Mouse (Mus musculus): ENCODE results near the gene Mef2d.

Gene Mef2d

DNA sequence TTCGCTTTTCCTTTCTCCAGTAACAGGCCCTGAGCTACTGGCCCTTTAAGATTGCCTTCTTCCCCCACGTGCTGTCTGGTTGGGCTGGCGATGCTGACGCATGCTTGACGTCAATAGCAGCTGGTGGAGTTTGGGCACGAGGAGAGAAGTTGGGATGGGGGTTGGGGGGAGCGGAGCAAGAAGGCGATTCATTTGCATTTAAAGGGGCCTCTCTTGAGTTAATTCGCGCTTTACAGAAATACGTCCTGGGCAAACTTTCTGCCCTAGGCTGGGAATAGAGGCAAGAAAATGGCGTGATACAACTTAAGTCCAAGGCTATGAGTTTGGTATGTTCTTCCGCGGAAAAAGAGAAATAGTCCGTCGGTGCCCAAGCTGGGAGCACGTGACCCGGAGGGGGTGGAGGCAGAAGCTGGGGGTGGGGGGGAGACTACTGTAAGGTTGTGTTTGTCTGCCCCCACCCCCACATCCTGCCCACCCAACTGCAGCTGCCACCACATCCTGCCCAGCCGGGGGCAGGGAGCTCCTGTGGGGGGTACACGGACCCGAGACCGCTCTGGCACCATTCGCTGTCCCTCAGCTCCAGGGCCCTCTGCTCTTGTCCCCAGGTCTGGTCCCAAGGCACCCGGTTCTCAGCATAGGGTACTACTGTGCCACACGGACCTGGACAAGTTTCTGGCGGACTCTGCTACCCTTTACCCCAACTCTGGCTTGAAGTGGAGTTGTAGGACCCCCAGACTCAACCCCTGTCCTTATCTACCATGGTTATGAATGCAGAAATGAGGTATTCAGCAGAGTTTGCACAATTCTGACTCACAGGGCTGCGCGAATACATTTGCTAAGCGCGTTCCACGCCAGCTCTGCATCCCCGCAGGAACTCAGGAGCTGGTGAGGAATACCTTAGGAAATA, 3.6 kb upstream of the Mef2d start:
- DNase-seq, result peak; percentile 96

DNA sequence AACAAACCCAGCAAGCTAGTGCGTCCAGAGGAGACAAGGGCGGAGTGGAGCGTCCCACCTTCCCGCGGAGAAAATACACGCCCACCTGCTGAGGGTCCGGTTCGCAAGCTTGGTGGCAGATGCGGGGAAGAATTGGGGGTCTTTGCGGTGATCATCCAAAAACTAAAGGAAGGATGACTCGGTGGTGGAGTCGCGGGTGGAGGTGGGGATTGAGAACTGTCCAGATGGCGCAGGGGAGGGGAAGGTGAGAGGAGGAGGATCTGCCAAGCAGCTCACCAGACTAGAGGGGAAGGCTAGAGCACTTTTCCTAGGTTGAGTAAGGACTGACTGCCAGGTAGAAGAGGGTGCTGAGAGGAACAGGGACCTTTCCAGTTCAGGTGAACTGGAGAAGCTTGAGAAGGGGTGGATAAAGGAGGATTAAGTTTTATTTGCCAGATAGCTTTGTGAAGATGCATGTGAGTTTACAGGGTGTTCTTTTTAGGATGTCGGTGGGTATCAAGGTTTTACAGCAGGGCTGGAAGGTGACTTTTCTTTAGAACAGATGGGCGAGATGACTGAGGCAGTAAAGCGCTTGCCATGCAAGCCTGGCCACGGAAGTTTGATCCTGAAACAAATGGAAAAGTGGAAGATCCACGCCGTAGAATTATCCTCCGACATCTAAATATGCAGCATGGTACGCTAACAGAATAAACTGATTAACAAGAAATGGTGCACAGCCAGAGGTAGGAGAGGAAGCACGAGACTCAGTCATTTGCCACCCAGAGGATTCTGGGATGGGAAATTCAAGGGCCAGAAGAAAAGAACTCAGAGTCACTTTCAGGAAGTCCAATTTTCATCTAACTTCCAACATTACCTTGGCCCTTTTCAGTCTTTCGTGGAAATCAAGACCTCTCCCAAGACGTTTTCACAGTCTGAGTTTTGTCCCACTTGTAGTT, 2.7 kb upstream of the Mef2d start:
- DNase-seq, result no peak

DNA sequence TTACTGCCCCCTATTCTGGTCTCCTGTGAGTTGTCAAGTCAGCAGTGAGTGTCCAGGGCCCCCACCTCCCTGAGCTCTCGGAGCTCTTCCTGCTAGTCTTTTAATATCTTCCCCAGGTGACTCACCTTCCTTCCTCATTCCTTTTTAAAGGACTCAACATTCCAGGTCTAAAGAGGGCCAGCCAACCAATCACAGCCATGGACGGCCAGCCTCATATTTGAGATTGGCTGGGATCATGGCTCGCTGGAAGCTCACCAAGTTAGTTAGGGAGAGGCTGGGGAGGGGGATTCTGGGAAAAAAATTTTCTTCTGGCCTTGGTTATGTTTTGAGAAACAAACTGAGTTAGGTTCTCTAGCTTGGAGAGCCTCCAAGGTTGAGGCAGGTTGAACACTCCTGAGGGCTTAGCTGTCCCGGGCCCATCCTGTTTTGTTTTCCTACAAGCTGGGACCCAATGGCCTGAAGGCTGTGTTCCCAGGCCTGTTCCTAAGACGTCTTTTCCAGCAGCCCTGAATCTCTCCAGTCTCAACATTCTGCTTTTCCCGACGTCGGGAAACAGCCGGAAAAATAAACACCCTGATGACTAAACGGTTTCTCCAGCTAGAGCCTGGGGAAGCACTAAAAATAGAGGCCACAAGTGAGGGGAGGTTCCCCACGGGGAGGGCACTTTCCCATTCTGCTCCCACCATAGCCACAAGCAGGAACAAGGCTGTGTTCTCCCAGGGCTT, 1.8 kb upstream of the Mef2d start:
- DNase-seq, result no peak

DNA sequence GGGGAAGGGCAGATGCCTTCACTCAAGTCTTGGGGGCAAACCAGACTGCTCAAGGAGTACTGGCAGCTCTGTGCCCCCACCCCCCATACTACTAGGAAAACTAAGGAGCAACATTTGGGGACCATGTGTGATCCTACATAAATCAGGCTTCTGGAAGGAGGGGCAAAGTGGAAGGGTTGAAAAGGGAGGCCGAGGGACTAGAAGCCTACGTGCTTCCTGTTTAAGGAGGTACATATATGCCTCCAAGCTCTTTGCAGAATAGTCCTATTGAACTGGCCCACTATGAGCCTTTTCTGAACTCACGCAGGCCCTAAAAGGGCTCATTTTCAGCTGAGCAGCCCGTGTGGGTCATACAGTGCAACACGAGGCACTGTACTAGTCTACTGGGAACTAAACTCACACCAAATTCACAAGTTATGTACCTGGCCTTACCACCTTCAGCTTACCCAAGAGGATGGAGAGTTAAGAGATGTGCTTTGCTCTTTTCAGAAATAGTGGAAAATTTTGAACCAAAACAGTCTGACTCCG, 1.2 kb upstream of the Mef2d start:
- DNase-seq, result no peak

DNA sequence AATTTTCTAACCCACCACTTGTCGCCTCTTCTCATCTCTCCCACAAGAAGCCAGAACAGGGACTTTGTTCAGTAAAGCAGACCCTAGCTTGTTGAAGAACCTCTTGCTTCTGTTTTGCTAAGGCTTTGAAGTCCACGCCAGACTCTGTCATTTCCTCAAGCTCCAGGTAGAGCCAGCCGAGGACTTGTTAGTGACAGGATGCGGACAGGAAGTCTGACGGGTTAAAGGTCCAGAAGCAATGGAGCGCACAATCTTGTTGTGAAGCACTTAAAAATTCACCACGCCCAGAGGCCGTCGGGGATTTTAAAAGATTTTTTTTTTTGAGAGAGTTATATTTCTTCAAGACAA, 759 bp upstream of the Mef2d start:
- peak; percentile 44 for DNase-seq

DNA sequence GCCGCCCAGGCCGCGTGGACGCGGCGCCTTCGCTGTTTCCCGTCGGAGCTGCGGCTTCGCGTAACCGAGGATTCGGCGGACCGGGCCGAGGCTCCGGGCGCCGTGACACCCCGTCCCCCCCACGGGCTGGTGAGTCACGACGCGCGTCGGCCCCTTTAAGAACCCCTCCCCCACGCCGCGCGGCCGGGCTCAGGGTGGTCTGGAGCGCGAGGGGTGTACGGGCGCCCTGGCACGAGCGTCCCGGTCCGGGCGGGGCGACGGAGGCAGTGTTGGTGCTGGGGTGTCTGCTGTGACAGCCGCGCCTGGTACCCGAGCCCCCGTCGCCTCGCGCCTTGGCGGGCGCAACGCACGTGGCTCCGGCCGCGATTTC, 359 bp downstream of the Mef2d start:
- DNase-seq, result no peak

DNA sequence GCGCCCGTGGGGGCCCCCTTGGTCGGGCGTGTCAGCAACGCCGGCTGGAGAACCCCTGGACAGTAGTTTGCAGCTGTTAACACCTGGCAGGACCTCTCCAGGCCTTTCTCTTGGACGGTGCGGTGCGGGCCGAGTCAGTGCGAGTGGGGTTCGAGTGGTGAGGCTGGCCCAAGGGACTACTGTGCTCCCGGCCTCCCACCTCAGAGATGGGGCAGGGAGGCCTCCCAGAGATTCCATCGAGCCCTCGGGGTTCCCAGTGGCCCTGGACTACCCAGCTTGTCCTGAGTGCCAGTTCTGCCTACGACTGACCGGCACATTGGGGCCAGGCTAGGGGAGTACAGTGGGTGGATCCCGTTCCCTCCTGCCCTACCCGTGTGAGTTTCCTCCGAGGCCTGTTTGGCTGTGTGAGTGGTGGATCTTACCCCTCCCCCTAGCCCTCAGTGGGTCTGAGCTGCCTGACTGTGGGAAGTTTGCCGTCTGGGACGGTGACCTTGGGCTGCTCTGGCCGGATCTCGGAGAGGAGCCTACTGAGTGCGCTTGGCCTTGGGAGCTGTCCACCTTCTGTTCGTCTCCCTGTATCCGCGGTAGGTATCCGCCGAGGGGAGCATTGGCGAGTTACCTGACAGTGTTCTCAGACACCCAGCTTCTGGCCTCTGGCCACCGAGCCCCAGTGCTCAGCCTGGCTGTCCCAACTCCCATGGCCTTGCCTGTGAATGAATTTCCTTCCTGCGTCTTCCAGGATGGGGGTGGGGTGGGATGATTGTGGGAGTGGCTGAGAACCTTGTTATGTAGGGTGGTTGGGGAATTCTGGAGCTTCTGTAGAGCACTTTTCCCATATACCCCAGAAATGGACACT, 972 bp downstream of the Mef2d start:
- peak; percentile 65 for DNase-seq

DNA sequence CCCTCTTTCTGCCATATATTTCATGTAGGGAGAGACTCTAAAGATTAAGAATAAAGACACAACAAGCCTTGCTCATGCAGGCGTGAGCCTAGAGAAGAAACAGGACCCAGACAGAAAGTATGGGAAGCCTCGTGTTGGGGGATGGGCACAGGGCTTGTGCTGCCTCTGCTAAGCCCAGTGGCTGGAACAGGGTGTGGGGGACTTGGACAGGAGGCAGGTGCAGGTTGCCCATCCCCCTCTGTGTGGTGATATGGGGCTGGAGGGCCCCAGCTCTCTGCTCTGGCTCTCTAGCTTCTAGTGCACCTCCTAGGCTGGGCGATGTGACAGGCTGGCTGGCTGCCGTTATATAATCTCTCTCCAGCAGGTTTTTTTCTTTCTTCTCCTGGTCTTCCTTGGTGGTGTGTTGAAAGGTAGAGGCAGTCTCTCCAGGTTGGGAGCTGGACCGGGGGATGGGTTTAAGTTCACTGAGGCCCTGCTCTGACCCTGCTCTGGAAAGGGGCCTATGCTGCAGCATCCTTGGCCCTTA, 1.9 kb downstream of the Mef2d start:
- DNase-seq, result peak; percentile 56

DNA sequence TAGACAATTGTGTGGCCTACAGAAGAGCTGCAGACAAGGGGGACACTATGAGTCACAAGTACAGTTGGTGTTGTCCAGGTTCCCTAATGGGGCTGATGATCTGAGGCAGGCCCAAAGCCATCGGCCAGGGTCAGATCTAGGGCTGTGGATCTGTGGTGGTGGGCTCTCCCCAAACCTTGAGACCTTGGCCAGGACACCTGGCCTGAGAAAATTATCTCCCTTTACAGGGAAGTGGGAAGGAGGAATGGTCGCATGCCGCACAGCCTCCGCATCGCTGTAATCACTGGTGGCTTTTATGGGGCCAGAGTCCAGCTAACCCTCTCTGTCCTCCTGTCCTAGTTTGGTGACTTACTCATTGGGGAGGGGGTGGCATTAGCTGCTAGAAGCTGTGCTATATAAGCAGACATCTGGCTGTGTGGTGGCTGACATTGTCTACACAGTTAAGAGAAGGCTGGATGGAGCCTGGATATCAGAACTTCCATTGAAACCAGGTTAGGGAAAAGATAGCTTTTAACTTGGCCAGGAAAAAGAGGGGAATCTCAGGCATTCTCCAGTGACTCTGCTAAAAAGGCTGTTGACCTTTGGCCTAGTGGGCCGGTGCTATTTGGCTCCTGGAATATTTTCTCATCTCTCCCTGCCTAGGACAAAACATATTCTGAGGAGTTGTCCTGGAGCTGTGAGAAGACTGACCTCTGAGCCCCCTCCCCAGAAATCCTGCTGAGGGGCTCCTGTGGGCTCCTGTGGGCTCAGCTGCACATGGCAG, 2.7 kb downstream of the Mef2d start:
- no peak for DNase-seq

DNA sequence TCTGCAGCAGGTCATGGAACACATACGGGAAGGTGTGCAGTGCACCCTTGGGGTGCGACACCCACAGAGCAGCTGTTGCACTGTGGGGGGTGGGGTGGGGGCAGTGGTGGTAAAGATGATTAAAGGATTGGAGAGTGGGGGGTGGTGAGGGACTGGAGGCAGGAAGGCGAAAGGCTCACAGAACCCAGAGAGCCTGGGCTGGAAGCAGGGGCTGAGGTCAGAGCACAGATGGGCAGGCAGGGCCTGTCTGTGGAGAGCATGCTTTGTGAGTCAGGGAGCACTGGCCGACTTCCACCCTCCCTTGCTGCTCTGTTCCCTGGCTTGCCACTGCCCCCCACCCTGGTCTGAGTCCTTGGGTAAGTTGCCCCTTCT, 3.2 kb downstream of the Mef2d start:
- no peak for DNase-seq

DNA sequence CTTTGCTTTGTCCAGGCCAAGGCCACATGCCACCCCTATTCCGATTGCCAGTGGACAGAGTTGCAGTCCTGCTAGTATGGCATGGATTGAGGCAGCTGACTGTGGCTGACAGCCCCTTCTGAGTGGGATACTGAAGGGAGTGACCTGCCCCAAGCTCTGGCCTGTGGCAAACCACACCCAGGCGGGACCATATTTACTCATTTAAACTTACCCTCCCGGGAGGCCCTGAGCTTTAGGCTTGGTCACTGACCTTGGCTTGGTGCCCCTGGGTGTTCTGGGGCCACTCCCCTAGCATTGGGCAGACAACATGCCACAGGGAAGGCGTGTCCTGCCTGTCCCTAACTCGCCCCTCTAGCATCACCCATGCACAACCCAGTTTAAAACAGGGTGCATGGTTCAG, 3.8 kb downstream of the Mef2d start:
- DNase-seq, result no peak

DNA sequence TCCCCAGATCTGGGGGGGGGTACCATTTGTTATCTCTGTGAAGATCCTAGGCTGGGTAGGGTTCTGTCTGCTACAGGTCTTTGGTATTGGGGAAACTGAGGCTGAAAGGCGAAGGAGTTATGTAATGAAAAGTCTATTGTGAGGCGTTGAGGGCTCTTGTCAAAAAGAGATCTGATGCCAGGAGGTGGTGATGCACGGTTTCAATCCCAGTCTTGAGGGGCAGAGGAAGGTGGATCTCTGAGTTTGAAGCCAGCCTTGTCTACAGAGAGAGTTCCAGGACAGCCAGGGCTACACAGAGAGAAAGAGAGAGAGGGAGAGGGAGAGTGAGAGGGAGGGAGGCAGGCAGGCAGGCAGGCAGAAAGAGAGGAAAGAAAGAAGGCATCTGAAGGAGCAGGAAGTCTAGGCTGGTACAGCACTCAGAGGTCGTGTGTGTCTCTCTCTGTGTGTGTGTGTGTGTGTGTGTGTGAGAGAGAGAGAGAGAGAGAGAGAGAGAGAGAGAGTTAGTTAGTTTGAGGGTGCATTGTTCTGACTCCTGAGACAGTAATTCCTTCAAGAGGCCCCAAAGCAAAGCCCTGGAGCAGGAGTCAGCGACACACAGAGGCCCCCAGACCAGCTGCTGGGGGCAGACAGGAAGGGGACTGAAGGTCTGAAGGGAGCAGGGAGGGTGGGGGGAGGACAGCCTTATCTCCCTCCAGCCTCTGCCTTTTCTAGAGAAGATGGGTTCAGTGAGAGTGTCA, 4.4 kb downstream of the Mef2d start:
- no peak for DNase-seq

DNA sequence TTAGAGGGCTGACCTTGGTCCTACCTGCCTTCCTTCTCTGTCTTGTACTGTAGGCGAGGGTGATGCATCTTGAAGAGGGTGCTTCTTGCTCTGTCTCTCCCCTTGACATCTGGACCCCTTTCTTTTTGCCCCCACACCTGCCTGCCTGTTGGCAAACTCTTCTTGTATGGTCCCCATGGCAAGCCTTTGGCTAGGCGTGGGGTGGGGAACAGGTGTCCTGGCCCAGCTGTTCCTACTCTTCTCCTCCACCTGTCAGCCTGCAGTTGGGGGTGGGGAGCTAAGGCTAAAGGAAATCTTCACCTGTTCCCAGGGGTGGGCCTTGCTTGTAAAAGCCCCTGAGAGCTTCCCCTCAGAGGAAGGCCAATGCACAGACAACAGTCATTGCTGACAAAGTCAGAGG, 5.3 kb downstream of the Mef2d start:
- no peak for DNase-seq

DNA sequence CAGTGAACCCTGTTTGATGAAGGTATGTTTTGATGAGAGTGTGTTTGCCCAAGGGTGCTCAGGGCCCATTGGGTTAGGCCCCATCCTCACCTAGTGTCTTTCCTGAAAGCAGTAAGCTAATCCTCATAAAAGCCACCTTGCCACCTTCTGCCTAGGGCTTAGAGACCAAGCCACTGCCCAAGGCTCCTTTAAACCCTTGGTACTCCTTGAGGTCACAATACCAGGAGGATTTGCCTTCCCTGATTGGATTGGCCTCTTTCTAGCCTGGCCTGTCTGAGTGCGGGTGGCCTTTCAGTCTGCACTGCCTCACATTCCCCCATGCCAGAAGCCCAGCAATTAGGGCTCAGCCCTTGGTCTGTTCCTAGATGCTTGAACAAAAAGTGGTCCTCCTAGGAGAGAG, 5.7 kb downstream of the Mef2d start:
- no peak for DNase-seq

DNA sequence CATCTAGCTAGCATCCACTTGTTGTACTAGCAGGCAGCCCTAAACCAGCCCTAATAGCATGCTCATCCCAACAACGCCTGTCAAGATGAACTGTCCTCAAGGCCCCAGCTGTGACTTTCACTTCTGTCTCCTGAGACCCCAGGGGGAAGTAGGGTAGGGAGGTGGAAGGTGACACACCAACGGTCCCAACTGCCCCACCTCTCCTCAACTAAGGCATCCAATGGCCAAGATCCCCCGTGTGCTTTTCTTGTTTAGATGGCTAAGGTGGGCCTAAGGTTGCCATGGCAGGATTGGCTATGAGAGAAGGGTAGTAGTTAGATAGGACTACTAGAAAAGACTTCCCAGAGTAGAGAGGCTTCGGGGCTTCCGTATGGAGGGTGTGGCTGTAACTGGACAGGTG, 6.2 kb downstream of the Mef2d start:
- DNase-seq, result no peak

DNA sequence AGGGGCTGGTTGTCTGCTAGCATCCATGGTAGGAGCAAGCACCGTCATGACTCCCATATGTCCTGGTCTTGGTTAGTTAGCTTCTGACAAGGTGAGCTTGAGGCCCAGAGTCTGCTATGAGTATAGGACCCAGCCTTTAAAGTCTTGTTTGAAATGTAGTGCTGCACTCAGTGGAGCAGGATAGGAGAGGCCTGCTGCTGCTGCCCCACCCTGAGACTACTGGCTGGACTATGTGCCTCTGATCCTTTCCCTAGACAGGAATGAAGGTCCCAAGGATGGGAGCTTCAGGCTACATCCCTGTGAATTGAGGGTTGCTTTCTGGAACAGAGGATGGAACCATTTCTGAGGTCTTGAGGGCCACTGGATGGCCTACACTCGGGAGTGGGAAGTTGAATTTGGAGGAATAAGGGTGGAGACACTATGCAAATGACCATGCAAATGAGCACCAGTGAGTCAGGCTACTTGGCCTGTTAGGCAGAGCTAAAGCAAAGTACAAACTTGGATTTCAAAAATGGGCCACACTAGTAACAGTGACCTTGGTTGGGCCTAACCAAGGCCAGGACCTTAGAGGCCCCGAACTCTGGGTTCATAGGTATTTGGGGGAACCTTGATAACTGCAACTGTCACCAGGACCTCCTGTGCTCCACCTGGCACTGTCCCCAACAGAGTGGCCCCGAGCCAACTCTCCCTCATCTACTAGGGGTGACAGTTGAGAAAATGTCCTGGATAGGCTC, 6.8 kb downstream of the Mef2d start:
- no peak for DNase-seq

DNA sequence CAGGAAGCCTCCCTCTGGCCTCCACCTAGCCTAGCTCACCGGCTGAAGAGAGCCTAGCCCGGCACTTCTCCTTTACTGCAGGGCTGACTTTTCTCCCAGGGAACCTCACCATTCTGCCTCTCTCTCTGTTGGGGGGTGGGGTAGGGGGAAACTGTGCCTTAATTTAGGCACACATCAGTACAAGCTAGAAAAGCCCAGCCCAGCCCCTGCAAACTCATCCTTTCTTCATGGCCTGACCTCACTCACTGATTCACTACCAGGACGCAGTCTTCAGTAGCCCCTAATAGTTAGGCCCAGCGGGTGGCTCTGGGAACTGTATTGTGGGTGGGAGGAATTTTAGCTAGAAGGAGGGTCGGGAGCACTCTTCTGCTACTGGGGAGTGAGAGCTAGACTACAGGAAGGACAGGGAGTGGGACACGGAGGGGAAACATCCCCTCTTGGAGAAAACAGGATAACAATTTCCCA, 7.4 kb downstream of the Mef2d start:
- DNase-seq, result no peak

DNA sequence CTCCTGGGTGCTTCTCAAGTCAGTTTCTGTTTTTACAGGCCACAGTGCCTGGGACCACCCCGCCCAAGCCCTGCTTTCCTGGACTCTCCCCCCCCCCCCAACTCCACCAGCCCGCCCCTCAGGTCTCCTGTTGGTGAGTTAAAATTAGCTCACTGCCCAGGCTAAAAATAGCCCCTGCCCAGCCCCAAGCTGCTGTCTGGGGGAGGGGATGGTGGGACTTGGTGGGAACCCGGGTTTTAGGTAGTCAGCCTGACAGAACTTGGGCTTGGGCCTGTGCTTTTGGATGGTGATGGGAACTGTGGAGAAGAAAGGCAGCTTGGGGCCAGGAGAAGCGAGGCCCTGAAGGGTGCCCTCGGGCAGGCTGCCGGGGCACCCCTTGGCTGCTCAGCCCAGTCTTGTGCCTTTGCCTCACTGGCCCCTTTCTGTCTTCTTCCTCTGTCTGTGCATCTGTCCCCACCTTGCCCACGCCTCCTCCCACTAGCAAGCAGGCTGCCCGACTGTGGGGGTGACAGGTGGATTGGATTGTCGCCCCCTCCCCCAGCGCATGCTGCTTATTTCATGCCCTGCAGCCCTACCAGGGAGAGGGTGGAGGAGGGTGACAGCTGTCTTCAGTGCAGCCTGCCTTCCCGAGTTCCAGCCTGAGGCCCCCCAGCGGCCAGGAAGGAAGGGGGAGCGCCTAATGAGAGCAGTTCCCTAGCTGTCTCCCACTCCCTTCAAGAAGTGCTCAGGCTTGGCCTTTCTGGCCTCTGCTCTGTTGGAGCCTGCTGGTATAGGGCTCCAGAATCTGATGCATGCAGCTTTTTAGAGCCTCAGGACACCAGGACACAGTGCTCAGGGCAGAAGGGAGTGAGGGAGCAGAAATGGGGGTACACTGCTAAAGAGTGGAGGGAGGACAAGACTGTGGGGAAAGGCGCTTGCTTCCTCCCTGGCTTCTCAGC, 8.2 kb downstream of the Mef2d start:
- DNase-seq, result peak; percentile 59

Measured in embryo, embryonic 11 days (tissue).